Mouse (Mus musculus) natural killer cell, adult 2 months (primary cell): ENCODE results near the gene Usp20.
"Not testable (repeated sequence)": the region's sequence is repeated elsewhere in the genome, so short reads cannot be mapped to it uniquely, and the experiment has no call there.

Experiments used
- DNase-seq, 2 experiments: peaks; one replicate each; pipeline ENCODE4 v3.0.0; 2022; ENCODE audit warnings: low spot score in 2 of 2

Gene Usp20

DNA sequence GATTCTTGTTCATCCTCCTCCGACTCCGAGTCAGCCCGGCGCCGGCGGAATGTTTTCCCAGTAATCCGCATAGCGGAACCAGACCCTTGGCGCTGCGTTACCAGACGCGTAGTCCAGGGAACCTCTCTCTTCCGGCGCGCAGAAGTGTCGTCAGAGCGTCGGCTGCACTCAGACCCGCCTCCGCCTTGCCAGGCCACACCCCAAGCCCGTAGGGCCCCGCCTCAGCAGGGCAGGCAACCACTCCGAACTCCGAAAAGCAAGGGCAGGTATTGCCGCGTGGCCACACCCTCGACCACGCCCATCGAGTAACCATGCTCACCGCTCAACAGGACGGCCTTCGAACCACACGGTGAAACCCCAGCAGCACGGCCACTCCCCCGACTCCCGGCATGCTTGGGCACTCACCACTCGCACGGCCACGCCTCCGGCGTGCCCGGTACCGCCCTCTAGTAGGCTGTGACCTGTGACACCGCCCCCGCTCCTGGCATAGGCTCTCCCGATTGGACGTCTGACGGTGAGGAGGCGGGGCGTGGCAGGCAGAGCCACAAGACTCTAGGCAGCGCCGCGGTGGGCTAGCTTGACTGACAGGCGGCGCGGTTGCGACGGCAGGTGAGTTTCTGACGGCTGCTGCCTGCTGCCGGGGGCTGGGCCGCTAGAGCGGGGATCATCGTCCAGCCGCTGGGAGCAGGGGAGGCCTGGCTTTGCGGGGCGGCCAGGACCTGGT is at the start of gene Usp20, which contains the start of gene BC005624:
TSS of gene Usp20 (plus strand) at position 490 of the 724 bp plus-strand sequence.
TSS of gene BC005624 (minus strand) at position 412 of the 724 bp plus-strand sequence.
- peak; percentile 100 for DNase-seq

GRCm38 (mm10) chr2:30933032-30933431 is 49.0 kb upstream of the Usp20 start:
- no peak for DNase-seq

DNA sequence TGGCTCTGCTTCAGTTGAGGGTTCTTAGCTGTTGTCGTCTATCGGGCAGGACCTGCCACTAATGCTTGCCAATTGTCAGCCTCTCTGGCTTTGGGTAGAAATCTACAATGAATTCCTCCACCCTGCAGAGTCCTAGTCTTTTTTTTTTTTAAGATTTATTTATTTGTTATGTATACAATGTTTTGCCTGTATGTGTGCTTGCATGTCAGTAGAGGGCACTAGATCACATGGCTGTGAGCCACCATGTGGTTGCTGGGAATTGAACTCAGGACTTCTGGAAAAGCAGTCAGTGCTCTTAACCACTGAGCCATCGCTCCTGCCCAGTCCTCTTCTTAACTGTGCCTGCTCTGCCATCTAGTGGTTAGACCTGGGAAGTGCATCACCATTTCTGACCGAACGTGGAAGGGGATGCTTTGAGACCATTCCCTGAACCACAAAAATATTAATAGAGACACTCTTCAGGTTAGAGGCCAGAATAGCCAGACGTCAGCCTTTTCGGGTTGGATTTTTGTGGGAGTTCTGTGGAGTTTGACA is 48.1 kb upstream of the Usp20 start:
- peak; percentile 58 to 71 for DNase-seq

- no peak for DNase-seq
These were observed 45.3 kb upstream of the Usp20 start for GRCm38 (mm10) chr2:30936808-30937207.

DNA sequence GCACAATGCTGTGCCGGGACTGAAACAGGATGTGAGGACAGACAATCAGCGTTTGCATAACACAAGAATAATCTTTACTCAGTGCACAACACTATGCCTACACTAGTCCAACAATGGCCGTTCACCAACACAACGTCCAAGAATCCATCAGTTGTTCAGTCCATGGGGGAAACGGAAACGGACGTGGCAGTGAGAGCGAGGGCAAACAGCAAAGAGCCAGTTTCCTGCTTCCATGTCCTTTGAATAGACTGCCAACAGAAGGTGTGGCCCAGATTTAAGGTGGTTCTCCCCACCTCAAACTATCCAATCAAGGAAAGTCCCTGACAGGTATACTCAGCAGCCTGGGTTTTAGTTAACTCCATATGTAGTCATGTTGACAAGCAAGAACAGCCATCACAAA is 44.3 kb upstream of the Usp20 start:
- no peak for DNase-seq

- no peak for DNase-seq
These were observed 43.5 kb upstream of the Usp20 start for GRCm38 (mm10) chr2:30938574-30938991.

- no peak for DNase-seq
These were observed 40.5 kb upstream of the Usp20 start for GRCm38 (mm10) chr2:30941586-30941985.

DNA sequence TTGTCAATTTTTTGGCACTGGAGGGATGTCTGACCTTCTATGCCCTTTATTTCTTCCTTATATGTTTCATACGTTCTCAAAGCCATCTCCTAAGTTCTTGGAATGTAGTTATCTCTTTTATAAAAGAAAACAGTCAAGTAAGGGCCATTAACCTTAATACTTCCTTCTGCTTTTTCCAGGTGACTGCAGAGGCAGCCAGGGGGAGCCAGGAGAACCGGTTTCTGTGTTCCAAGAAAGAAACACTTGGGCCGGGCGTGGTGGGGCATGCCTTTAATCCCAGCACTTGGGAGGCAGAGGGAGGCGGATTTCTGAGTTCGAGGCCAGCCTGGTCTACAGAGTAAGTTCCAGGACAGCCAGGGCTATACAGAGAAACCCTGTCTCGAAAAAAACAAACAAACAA is 40.0 kb upstream of the Usp20 start:
- DNase-seq, result not testable (repeated sequence)

DNA sequence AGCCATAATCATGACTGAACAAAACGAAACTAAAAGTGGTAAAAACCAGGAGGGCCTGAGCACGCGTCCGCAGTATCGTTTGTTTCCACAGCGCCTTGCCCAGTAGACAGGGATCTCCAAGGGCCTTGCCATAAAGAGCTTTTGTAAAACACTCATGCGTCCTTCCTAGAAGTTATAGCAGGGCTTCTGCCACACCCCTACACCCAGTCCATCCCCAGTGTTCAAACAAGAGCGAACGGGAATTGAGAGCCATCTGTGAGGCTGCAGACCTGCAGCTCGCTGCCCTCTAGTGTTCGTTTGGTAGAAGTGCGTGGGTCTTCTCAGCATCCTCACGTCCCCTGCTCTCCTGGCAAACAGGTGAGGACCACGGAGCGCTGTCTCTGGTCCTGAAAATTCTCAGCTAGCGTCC is 39.5 kb upstream of the Usp20 start:
- DNase-seq, result peak; percentile 59 to 67

DNA sequence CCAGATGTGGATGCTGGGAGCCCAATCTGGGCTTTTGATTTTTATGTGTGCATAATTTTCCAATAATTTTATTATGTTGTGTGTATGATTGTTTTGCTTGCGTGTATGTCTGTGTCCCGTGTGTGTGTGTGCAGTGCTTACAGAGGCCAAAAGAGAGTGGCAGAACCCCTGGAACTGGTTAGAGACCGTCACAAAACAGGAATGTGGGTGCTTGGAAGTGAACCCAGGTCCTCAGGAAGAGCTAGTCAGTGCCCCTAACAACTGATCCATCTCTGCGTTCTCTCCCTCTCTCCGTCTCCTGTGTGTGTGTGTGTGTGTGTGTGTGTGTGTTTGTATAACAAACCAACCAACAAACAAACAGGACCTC is 29.6 kb upstream of the Usp20 start:
- no peak for DNase-seq

GRCm38 (mm10) chr2:30952824-30953490 is 29.1 kb upstream of the Usp20 start, which contains the start of gene Tor1b:
Gene Tor1b, plus strand, starts transcription at chr2:30952959.
- DNase-seq, result peak; percentile 70 to 79

GRCm38 (mm10) chr2:30954797-30955196 is 27.3 kb upstream of the Usp20 start:
- DNase-seq, result peak in 1 of 2 experiments; percentile 19

- DNase-seq, result no peak
These were observed 24.6 kb upstream of the Usp20 start for GRCm38 (mm10) chr2:30957511-30957910.

- DNase-seq, result no peak
These were observed 23.4 kb upstream of the Usp20 start for GRCm38 (mm10) chr2:30958726-30959125.

GRCm38 (mm10) chr2:30959856-30960255 is 22.2 kb upstream of the Usp20 start:
- DNase-seq, result no peak

DNA sequence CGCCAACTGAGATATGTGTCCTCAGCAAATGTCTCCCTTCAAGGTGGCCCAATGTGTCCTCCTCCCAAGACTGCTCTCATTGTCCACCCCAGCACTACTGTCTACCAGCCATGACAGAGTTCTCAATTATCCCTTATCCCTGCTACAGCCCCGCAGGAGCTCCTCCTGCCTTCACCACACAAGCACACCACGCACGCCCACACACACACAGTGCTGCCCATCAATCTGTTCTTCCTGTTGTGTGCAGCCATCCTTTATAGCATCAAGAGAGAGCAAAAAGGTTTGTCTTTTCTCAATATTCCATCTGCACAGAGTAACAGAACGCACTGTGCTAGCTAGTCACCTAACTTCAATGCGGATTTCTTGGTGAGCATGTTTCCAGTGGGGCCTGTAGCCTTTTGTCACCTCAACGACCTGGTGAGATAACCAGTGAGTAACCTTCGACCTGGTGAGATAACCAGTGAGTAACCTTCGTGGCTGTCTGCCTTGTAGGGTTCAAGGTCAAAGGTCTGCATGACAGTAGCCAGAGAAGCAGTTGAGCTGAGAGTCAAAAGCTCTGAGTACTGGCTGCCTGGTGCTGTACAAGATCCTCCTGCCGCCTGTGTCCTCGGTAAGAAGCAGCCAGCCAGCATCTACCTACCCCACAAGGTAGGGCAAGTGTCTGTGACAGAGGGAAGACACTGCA is 19.4 kb upstream of the Usp20 start:
- DNase-seq, result no peak

- no peak for DNase-seq
These were observed 16.5 kb upstream of the Usp20 start for GRCm38 (mm10) chr2:30965627-30966026.

DNA sequence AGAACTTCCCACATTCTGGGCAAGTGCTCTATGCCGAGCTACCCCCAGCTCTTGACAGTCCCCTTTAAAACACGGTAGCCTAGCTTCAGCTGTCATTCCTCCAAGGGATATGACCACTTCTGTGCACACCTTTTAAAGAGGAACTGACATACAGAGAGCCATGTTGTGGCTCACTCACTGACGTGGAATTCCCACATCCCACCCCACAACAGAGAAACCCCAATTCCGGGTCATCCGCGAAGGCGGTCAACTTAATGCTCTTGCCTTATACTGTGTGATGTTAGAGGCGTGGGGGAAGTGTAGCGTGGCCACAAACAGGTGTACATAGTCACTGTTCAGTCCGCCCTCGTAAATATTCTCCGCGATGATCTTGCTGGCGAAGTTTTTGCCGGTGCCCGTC is 15.3 kb upstream of the Usp20 start:
- DNase-seq, result peak; percentile 28 to 46

- DNase-seq, result peak; percentile 70 to 78
These were observed 14.4 kb upstream of the Usp20 start, which contains the start of gene Tor1a for GRCm38 (mm10) chr2:30967352-30968327. Gene Tor1a, minus strand, starts transcription at chr2:30967933.

GRCm38 (mm10) chr2:30983024-30983423 is 945 bp downstream of the Usp20 start:
- DNase-seq, result no peak
